Mouse (Mus musculus) E14TG2a.4 (cell line): ENCODE results near the gene Zfp280d.

Experiments used
- H3K27me3 ChIP-seq: 2 replicates; pipeline ENCODE4 v1.6.1; 2014; ENCODE audit warnings: low read length, control low read depth; ENCODE audit not compliant: insufficient read depth
- H3K36me3 ChIP-seq: 2 replicates; pipeline ENCODE4 v1.6.1; 2014; ENCODE audit warnings: low read length, control low read depth; ENCODE audit not compliant: insufficient read depth
- H3K4me1 ChIP-seq: replicated peaks from 2 replicates; pipeline ENCODE4 v1.6.1; 2014; ENCODE audit warnings: low read depth, low read length, control low read depth
- H3K4me3 ChIP-seq: replicated peaks from 2 replicates; pipeline ENCODE4 v1.5.1; 2014; ENCODE audit warnings: mild to moderate bottlenecking, low read length
- H3K9me3 ChIP-seq: 2 replicates; pipeline ENCODE4 v1.6.1; 2014; ENCODE audit warnings: low read length, control low read depth
- CTCF ChIP-seq: conservative IDR thresholded peaks from 2 replicates; pipeline ENCODE4 v1.5.1; 2014; ENCODE audit warnings: low read length
- NANOG ChIP-seq: IDR thresholded peaks from 2 replicates; pipeline ENCODE4 v1.6.1; 2014; ENCODE audit warnings: borderline replicate concordance, low read length, mixed read lengths
- POU5F1 ChIP-seq: IDR thresholded peaks from 2 replicates; pipeline ENCODE4 v1.6.1; 2014; ENCODE audit warnings: low read length, borderline replicate concordance

The Zfp280d gene

GRCm38 (mm10) chr9:72274677-72275076 is at the start of gene Zfp280d:
Gene Zfp280d (plus strand): TSS chr9:72274860.
- Histone ChIP-seq H3K36me3 (0 out of 2 replicates have a peak, but pooled peaks cover 4% of the 10 kb centered on the region), H3K27me3 (no peaks in the 10 kb centered on the region), H3K4me3 (peak within 1 kb of the TSS; percentile 85), H3K4me1 (peaks cover 32% of the 10 kb centered on the region), H3K9me3 (peaks cover 46% of the 10 kb centered on the region)
- TF ChIP-seq CTCF (no peak), NANOG (no peak), POU5F1 (no peak)

DNA sequence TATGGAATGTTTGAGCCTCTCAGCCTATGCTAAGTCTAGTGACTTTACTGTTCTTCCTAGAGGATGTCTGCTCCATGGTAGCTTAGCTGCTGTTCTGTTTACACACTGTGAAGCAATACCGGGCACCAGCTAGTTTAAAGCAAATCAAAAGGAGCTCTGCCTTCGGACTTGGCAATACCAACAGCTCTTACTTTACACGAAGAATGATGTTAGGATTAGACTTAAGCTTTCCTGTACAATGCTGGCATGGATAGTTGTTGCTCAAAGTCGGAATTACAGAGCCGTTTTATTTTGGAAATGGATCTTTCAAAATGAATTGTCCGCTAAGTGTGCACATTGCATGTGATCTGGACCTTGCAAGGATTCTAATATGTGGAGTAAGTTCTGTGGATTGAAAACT is 48.1 kb upstream of the Zfp280d start:
- TF ChIP-seq POU5F1 = no peak
- no peak for TF ChIP-seq NANOG
- no peak for TF ChIP-seq CTCF
- H3K4me1 ChIP-seq = no peaks in the 10 kb centered on the region
- no peaks in the 10 kb centered on the region for H3K36me3 ChIP-seq
- 0 out of 2 replicates have a peak, but pooled peaks cover 4% of the 10 kb centered on the region for H3K27me3 ChIP-seq
- no peak overlapping the region for H3K4me3 ChIP-seq
- no peaks in the 10 kb centered on the region for H3K9me3 ChIP-seq

GRCm38 (mm10) chr9:72252656-72253055 is 22.0 kb upstream of the Zfp280d start:
- TF ChIP-seq CTCF (no peak), NANOG (no peak), POU5F1 (no peak)
- Histone ChIP-seq H3K27me3 (no peaks in the 10 kb centered on the region), H3K4me1 (peaks cover 5% of the 10 kb centered on the region; the same call in 1 of the 2 replicates), H3K4me3 (no peak overlapping the region), H3K9me3 (peaks cover 40% of the 10 kb centered on the region), H3K36me3 (no peaks in the 10 kb centered on the region)

DNA sequence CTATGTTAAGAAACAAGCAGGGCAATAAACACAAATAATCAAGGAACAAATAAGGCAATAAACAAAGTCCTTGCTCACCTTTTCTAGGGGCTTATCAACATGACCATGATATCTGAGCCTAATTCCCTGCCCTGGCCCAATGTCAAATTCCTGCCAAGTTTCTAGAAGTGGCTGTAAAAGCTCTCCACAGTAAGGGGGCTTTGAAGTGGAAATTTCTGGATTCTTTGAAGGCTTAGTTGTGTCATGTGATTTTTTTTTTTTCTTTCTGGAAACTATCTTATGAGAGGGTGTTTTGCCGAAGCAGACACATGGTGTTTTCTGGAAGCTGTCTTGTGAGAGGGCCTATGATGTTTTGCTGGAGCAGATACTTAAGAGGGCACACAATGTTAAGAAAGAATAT is 19.4 kb upstream of the Zfp280d start:
- Histone ChIP-seq H3K4me3 (no peak overlapping the region), H3K36me3 (no peaks in the 10 kb centered on the region), H3K9me3 (peaks cover 14% of the 10 kb centered on the region), H3K4me1 (peaks cover 5% of the 10 kb centered on the region; the same call in 1 of the 2 replicates), H3K27me3 (no peaks in the 10 kb centered on the region)
- no peak for TF ChIP-seq POU5F1
- TF ChIP-seq NANOG = peak; percentile 24; the same call in 1 of the 2 replicates
- TF ChIP-seq CTCF = no peak

DNA sequence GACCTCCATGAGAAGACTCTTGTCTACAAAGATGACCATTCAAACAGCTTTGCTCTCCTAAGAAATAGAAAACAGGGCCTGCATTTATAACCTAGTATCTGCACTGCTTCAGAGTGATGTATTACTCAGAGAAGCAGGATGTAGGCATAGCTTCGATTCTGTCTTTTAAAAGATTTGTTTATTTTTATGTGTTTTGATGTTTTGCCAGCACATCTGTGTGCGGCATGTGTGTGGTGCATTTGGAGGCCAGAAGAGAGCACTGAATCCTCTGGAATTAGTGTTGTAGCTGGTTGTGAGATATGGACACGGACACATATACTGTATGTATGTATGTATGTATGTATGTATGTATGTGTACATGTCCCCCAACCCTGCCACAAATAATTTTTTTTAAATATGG is 18.0 kb upstream of the Zfp280d start:
- Histone ChIP-seq H3K4me3 (no peak overlapping the region), H3K36me3 (no peaks in the 10 kb centered on the region), H3K4me1 (peaks cover 7% of the 10 kb centered on the region; the same call in 1 of the 2 replicates), H3K27me3 (no peaks in the 10 kb centered on the region), H3K9me3 (peaks cover 12% of the 10 kb centered on the region; the same call in 1 of the 2 replicates)
- TF ChIP-seq NANOG (no peak), POU5F1 (no peak), CTCF (no peak)

DNA sequence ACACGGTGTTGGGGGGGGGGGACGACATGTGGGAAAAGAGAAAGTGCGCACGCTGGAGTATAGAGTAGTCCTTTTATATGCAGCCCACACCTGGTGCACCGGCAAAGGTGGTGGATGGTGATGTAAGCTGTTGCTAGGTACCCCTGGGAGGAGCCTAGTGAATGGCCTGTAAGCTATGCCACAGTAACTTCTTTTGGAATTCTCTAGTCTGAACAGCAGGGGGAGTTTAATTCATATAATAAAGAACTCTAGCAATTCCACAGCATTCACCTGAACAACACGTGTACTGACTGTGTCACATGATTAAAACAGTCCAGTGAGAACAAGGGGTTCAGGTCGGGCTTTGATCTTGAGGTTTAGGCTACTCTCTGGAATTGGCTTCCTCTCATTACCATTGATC is 14.3 kb upstream of the Zfp280d start:
- TF ChIP-seq NANOG = no peak
- peak; percentile 17; the same call in 1 of the 2 replicates for TF ChIP-seq CTCF
- Histone ChIP-seq H3K27me3 (no peaks in the 10 kb centered on the region), H3K4me3 (no peak overlapping the region), H3K36me3 (no peaks in the 10 kb centered on the region), H3K4me1 (0 out of 2 replicates have a peak, but pooled peaks cover 2% of the 10 kb centered on the region), H3K9me3 (peaks cover 23% of the 10 kb centered on the region)

DNA sequence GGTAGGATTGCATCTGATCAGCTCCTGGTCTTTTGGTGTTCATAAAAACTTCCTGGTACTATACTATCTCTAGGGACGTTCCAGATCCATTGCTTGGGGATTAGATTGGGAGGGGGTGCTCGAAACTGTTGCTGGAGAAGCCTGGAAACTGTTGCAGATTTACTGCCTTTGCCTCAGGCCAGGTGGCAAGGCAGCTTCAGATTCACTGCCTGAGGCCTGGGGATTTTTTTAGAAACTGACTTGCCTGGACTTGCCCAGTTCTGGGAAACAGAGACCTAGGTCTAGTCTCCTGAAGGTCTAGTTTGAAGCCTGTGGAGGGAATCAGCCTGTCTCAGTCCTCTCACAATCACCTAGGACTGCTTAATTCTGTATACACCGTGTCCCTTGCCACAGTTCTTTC is 9.8 kb upstream of the Zfp280d start:
- Histone ChIP-seq H3K4me1 (0 out of 2 replicates have a peak, but pooled peaks cover 2% of the 10 kb centered on the region), H3K36me3 (no peaks in the 10 kb centered on the region), H3K9me3 (peaks cover 40% of the 10 kb centered on the region), H3K27me3 (no peaks in the 10 kb centered on the region), H3K4me3 (no peak overlapping the region)
- TF ChIP-seq NANOG = no peak

DNA sequence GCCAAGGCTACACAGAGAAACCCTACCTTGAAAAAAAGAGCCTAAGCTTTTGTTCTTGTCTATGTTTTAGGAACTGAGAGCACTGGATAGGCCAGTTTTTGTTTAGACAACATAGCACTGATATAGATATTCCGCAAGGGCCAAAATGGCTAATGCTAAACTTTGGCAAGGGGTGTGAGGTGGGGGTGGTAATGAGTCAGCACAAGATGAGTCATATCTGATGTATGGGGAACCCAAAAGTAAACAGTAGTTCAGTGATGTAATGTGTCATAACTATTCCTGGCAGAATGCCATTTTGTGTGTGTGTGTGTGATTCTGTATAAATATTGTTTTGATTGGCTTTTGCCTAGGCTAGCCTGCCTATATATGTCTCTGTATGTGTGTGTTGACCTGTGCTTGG is 4.5 kb upstream of the Zfp280d start:
- Histone ChIP-seq H3K4me3 (no peak overlapping the region), H3K36me3 (no peaks in the 10 kb centered on the region), H3K27me3 (no peaks in the 10 kb centered on the region), H3K4me1 (no peaks in the 10 kb centered on the region), H3K9me3 (peaks cover 70% of the 10 kb centered on the region)
- no peak for TF ChIP-seq NANOG
- TF ChIP-seq CTCF = no peak
- no peak for TF ChIP-seq POU5F1

GRCm38 (mm10) chr9:72273646-72274410 is 832 bp upstream of the Zfp280d start:
- TF ChIP-seq POU5F1 = no peak
- TF ChIP-seq NANOG = no peak
- TF ChIP-seq CTCF = no peak
- Histone ChIP-seq H3K9me3 (peaks cover 49% of the 10 kb centered on the region), H3K27me3 (no peaks in the 10 kb centered on the region), H3K4me3 (no peak overlapping the region), H3K4me1 (peaks cover 27% of the 10 kb centered on the region), H3K36me3 (0 out of 2 replicates have a peak, but pooled peaks cover 4% of the 10 kb centered on the region)
